Mouse (Mus musculus) cerebellum, postnatal 36 days (tissue): ENCODE data around the gene Mrps18a.

Source experiments
- DNase-seq, 2 experiments: peaks; one replicate each; pipeline ENCODE4 v3.0.0; 2021 to 2022; ENCODE audit warnings: mixed read lengths in 2 of 2

Gene Mrps18a

DNA sequence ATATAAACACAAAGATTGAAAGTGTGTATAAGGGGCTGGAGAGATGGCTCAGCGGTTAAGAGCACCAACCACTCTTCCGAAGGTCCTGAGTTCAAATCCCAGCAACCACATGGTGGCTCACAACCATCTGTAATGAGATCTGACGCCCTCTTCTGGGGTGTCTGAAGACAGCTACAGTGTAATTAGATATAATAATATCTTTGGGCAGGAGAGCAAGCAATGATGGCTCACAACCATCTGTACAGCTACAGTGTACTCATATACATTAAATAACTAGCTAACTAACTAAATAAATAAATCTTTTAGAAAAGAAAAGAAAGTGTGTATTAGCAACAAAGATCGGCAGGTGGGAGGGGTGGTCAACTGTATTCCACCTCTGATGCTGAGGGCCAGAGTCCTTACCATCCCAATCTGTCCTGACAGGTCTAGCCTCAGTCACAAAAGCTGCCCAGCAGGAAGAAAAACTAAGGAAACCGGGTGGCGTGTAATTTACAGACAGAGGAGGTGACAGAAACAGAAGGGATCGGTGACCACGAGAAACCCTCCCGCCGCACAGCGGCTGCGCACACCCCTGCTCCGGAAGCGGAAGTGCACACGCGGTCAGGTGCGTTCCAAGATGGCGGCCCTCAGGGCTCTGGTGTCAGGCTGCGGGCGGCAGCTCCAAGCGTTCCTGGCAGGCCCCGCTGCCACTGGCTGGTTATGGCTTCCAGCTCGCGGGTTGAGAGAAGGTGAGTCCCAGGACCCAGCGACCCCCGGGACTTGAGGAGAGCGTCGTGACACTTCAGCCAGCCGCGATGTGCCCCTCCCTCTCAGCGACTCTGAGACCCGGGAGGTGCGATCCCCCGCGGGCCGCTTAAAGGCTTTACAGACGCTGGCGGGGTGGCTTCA lies at the start of gene Mrps18a:
Gene Mrps18a, plus strand, starts transcription at position 585 of the 888 bp plus-strand sequence.
- DNase-seq = peak; percentile 86 to 89

DNA sequence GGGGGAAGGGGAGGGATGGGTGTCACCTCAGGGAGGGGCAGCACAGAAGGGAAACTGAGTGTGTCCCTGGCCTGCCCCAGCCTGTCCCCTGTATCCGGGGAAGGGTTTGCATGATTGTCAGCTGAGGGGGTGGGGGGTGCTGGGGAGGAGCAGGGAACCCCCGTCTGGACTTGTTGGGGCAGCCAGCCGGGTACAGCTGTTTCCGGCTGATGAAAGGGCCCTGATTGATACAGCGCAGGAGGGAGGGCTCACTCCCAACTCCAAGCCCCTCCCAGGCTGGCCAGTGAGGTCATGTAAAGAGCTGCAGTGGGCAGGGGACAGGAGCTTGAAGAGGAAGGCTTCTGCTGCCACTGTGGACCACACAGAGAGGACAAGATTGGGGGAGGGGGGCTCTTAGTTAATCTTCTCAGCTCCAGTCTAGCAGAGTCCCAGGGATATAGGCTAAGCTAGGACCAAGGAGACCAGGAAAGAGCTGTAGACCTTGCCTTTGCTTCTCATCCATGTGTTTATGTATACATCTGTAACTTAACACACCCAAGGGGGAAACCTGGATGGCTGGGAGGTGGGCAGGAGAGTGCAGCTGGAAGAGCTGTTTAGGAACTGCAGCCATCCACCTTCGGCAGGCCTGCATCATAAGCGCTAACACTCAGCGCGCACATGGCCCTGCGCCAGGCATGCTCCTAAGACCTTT lies 47.4 kb upstream of the Mrps18a start:
- no peak for DNase-seq

DNA sequence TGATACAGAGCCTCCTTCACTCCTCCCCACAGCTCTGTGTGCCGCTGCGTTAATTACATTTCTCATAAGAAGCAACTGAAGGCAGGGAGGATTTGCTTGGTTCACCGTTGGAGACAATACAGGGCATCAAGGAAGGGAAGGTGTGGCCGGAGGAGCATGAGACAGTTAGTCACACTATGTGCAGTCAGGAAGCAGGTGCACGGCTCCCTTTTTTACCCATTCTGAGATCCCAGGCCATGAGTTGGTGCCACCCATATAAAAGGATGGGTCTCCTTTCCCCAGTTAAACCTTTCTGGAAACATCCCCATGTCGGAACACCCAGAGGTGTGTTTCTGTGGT lies 46.8 kb upstream of the Mrps18a start:
- DNase-seq = no peak

DNA sequence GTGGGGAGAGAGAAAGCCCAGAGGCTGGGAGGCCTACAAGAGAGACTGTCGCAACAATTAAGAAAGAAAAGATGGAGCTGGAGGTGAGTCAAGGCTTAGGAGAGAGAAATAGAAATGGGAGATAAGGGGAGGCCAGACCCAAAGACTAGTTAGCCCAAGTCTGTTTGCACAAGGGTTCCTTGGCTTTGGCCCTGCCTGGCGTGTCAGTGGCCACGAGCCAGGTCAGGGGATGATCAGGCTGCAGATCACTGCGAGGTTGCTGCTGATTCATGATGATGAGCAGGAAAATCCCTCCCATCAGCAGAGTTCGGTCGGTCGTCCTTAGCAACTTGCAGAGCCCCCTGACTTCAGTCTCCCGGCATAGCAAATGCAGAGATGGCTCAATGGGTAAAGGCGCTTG lies 40.7 kb upstream of the Mrps18a start:
- no peak for DNase-seq

DNA sequence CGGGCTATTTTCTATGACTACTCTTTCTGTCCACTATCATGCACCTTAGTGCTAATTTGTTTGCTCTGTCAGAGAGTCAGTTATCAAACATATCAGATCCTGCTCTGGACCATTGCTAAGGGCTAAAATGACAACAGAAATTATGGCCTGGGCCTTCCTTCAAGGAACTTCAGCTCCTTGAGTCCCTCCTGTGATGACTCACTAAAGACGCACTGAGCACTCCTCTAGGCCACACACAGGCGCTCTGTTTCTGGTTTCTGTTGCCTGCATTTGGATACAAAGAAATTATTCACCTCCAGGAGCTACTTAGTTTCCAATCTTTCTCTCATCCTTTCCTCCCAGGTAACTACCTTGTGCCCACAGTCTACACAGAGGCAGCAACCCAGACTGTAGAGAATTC lies 39.3 kb upstream of the Mrps18a start:
- no peak for DNase-seq

DNA sequence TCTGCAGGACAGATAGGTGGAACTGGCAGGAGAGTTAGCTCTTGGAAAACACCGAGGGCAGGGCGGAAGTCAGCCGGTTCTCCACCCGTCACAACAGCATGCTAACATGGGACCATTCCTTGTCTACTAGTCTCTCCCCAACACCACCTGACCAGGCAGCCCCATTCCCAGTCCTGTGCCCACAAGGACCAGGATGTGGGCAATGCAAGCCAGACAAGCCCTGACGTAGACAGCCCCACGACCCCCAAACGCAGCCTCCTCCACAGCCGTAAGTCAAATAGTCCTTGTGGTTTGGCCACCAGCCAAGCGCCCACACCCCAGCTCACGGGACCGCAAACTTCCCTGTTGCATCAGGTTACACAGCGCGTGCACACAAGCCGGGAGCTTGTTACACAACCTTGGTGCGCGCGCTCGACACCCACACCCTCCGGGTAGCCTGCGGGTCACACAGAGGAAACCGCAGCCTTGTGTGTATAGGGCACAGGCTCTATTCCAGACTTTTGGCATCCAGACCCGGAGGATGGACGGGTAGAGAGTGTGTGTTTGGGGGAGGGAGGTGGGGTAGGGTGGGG lies 37.0 kb upstream of the Mrps18a start:
- DNase-seq = peak; percentile 27 to 43

DNA sequence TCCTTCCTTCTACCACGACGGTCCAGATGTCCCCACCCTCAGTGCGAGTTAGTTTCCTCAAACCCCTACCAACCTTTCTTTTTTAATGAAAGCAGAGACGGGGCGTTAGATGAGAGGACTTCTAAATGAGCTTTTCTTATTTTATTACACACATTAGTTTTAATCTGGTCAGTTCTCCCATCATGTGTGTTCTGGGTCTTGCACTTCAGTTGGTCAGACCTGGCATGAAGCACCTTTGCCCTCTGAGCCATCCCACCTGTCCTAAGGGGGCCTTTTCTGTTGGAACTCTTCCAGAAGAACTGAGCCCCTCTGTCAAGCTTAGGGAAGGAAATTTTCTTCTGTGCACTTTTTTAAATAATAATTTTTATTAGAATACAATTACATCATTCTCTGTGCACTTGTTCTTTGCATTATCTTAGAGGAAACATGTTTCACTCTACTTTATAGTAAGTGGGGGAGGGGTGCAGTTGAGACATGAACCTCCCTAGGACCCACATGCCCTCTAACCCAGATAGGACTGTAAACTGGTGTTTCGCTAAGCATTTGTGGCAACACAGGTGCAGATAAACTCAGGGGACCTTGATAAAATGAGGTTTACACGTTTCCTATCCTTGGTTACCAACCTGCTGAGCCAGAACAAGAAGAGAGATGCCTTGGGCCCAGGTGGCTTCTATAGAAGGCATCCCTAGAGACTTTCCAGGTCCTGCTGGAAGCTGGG lies 36.2 kb upstream of the Mrps18a start:
- no peak for DNase-seq

DNA sequence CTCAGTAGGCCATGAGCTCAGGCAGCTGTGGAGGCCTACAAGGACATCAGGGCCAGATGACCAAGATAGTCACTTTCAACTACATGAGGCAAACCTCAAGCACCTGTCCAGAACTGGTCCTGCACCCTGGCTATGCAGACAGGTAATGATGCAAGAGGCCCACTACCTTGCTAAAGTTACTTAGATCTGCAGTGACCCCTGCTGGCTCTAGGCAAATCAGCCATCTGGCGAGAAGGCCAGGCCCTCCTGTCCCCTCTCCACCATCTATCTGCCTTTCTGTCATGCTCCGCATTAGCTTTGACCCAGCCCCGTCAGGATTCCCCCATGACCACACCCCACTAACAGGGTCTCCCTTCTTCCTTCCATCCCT lies 35.7 kb upstream of the Mrps18a start:
- DNase-seq = no peak

DNA sequence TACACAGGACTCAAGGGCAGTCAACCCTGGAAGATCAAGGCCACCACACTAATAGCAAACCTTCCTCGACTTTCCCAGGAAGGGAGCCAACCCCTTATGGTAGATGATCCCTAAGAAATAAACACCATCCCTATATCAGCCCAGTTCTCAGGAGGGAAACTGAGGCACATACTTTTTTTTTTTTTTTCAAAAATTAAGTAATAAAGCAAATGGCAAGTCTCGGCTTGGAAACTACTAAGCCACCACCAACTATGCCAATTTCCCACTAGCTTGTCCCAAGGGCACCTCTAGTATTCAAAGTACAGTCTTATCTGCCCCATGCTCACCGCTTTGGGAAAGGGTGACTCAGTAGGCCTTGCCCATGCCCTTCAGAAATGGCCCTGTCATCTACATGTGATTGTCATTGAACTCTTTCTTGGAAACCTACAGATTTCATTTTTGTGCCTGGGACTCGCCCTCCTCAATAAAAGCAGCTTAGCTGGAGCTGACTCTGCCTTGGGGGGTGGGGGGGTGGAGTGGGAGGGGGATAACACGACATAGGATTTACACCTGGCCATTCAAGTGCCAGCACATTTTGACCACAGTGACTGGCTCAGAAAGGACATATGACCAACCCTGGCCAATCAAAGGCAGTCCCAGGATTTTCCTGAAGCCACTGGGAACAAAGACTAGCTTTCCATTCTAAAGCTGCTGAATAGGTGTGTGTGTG lies 35.1 kb upstream of the Mrps18a start:
- no peak for DNase-seq

DNA sequence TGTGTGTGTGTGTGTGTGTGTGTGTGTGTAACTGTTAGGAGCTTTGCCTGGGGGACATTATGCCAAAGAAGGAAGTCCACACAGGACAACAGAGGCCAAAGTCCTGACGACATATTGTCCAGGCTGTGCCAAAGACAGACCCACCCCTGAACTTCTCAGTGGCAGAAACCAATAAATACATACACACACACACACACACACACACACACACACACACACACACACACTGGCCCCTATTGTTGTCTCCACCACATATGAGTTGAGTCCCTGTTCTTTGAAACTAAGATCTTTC lies 34.6 kb upstream of the Mrps18a start:
- DNase-seq = no peak

DNA sequence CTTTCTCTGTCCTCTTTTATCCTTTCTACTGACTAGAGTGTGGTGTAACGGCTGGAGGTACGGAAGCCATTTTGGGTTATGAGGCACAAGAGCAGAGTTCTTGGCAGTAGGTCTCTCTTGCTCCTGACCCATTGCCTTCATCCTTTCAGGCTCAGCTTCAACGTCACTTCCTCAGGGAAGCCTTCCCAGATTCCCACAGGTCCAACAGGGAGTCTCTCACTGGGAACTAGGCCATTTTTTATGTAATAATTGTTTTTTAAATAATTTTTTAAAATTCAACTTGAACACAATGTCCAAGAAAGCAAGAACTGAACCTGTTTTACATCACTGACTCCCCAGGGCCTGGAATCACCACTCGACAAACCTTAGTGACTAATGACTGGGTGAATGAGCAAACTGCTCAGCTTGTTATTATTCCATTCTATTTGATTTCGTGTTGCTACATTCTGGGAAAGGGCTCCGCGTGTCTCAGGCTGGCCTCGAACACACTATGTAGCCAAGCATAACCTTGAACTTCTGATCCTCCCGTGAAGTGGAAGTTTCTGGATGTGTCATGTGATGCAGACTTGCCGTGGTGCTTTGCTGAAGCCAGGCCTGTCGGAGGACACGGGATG lies 32.8 kb upstream of the Mrps18a start:
- no peak for DNase-seq

DNA sequence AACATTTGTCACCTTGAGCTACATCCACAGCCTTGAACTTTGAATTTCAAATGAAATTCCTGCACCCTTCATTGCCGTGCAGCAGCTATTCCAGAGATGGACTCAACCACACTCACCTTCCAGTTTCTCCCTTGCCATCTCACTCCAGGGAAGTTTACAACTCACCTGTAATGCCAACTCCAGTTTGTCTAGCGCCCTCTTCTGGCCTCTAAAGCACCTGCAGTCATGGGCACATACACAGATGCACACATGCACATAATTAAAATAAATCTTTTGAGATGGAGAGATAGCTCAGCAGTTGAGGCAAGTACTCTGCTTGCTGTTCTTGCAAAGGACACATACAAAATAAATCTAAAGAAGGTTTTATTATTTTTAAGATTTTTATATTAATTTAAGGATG lies 31.7 kb upstream of the Mrps18a start:
- no peak for DNase-seq

DNA sequence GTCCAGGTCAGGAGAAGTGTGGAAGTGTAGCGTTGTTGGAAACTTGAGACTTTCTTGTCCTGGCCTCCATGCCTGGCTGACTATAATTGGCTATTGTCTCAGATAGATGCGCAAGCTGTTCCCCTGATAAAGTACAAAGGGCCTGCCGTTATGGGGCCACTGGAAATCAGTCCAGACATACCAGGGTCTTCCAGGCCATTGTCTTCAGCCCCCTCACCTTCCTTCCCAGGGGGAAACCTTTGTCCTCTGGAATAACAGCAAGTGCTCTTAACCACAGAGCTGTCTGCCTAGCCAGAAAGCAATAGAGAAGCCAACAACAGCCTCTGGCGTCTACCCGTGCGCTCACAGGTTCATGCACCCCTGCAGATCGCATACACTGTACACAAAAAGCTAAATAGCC lies 30.4 kb upstream of the Mrps18a start:
- no peak for DNase-seq

DNA sequence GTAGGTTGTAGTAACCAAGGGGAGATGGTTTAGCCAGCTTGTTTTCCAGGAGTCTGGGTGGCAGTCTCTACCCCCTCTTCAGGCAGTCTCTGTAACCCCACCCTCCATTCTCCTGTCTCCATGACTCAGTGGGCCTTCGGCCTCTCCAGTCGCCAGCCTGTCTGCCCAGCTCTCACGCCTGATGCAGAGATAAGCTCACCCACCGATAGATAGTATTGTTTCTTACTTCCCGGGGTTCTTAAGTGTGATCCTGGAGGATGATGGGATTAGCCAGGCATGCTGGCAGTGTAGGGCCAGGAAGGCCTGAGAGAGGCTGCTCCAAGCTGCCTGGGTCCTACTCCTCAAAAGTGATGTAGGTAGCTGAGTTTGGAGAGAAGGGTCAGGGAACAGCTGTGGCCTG lies 29.7 kb upstream of the Mrps18a start:
- DNase-seq = no peak

DNA sequence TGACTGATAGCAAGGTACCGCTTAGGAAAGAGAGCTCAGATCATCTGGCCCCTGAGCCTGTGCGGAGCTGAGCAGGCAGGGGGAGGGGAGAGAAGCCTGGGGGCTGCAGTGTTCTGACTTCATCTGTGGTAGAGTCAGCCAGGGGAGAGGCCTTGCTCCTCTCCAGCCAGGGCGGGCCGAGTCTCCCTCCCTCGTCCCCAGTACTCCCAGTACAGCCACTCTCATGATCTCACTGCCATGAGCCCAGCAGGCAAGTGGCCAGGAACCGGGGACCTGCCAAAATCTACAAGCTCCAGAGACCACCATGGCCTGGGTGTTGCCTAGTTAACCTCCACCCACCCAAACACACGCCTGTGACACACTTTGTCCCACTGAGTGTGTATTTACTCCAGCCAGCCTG lies 29.1 kb upstream of the Mrps18a start:
- no peak for DNase-seq

DNA sequence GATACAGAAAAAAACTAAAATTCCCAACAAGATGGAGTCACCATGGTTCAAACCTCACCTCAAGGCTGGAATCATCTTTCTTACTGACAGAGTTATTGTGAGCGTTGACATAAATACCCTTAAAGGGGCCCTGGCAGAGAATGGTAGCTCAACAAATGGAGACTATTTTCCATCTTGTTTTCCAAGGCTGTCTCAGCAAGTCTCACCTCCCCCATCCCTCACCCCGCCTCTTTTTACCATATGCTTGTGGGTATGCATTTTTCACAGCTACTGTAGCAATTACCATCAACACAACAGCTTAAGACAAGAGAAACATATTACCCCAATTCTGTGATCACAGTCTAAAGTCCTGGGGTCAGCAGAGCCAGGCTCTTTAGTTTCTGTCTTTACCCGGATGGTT lies 27.4 kb upstream of the Mrps18a start:
- no peak for DNase-seq

DNA sequence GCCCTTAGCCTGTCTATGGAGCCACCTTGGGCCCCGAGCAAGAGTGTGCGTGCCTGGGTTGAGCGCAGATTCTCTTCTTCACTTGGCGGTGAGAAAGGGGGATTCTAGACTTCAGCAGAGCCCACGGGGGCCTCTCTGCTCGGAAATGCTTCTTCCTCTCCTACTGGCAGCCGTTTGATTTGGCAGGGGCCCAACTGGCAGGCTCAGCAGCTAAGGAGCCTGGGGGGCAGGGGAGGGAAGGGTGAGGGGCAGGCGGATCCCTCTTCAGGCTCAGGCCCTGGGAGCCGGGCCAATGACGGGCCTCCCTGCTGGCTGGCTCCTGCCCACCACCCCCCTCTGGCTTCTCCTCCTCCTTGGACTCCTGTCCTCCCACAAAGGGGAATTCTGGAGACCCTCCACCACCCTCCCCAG lies 26.7 kb upstream of the Mrps18a start:
- DNase-seq = peak; percentile 14 to 52

DNA sequence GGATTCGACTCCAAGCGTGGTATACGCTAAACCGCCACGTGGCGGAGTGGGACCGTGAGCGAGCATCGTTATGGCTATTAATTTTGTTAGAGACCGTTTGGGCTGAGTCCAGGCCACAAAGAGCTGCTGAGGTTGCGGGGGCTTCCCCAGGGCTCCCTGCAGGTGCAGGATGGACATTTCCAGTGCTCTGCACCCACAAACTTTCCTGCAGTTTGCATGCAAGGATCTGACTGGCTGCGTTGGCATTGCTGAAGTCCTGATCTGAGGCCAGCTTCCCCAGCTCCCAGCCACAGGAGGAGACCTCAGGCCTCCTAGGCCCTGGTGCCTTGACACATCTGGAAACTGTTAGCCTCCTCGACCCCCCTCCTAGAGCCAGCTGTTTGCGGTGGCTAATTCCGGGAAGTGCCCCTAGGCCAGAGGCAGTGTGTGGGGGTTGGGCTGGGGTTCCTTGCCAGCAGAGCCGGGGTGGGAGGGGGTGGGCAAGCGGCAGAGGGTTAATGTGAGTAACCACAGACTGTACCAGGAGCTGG lies 24.4 kb upstream of the Mrps18a start:
- DNase-seq = no peak

DNA sequence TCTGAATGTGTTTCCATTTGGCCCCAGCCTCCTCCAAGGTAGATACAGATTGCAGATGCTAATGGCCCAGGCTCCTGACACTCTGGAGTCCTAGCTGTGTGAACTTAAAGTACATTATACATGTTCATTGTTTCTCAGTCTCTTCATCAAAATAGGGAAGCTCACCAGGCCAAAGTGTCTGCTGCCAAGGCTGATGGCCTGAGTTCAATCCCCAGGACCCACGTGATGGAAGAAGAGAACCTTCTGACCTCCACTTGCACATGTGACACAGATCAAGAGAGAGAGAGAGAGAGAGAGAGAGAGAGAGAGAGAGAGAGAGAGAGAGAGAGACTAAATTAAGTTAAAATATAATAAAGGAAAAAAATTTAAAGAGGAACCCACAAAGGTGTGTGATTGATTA lies 19.4 kb upstream of the Mrps18a start:
- DNase-seq = no peak

DNA sequence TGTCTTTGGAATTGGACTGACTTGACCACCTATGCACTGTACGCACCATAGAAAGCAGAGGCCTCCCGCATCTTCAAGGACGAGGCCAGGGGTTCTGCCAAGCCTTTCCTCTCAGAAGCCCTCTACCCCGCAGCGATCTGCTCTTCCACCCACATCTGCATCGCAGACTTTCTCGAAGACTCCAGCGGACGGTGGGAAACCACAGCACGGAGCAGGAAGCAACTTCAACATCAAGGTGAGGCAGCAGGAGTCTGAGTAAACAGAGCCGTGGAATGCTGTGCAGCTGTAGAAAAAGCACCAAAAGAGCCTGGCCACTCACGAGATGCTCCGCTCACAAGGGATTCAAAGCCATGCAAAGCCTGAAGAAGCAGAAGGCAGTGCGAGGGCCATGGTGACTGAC lies 18.9 kb upstream of the Mrps18a start:
- no peak for DNase-seq

DNA sequence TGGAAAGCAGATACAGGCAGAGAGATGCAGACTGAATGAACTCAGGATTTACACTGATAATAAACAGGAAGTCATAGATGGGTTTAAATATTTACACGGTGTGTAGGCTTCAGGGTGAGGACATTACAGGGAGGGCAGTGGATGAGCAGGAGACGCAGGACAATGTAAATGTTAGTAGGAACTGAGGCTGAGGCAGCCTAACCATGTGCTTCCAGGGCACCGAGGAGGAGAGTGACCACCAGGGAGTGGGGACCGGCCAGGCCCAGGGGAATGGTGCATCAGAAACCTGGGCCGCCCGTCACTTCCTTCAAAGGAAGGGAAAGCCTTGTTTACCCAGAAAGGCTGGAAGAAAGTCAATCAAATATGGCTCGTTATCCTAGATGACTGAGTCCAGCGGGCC lies 12.3 kb upstream of the Mrps18a start:
- DNase-seq = no peak

DNA sequence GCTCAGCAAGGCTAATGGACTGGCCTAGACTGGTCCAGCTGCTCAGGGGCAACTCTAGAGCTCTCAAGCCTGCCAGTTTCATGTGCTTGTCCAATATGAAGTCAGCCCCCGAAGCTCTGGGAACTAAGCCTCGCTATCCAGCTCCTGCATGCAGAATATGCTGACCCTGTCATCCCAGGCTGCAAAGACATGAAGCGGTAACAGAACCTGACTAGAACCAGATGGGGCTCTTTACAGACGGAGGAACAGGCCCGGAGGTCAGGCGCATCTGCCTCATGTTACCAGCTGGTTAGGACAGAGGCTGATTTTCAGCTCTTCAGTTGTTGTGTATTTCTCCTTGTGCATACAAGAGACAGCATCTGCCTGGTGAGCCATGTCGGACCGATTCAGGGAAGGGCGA lies 8.9 kb upstream of the Mrps18a start:
- DNase-seq = no peak
